Mouse (Mus musculus): ENCODE data around the gene Stx18.

- TF ChIP-seq CTCF (IDR thresholded peaks at IDR 0.05; ENCODE audit: control insufficient read depth, insufficient read depth, insufficient read length) (no peak), USF1 (IDR thresholded peaks at IDR 0.05; ENCODE audit: low read depth) (no peak), MAX (IDR thresholded peaks at IDR 0.05) (no peak), MYOG (IDR thresholded peaks at IDR 0.05; ENCODE audit: control insufficient read depth, extremely low read depth, insufficient read length) (no peak), CEBPB (IDR thresholded peaks at IDR 0.05; ENCODE audit: low read depth) (no peak)
Measured at GRCm38 (mm10) chr5:38085561-38086392, 47.2 kb downstream of the Stx18 start.

All from C2C12 (cell line).